Mouse (Mus musculus) brain, adult 2 months (tissue): ENCODE measurements around the gene Csf2rb.
A peak's percentile ranks its signal among the peaks of the same experiment; 100 is the strongest.
"Not testable (repeated sequence)": the region's sequence is repeated elsewhere in the genome, so short reads cannot be mapped to it uniquely, and the experiment has no call there.

Experiments used
- DNase-seq: peaks from one replicate; pipeline ENCODE4 v3.0.0; 2011; ENCODE audit warnings: low read depth, low spot score

The Csf2rb gene

GRCm38 (mm10) chr15:78325671-78326339 is at the start of gene Csf2rb:
Csf2rb (plus strand) TSS chr15:78325752.
- DNase-seq: peak; percentile 8

GRCm38 (mm10) chr15:78278308-78278707 is 47.2 kb upstream of the Csf2rb start:
- no peak for DNase-seq

GRCm38 (mm10) chr15:78287941-78288340 is 37.6 kb upstream of the Csf2rb start:
- no peak for DNase-seq

- DNase-seq: not testable (repeated sequence)
Observed at GRCm38 (mm10) chr15:78289775-78290174, 35.8 kb upstream of the Csf2rb start.

GRCm38 (mm10) chr15:78293228-78293627 is 32.3 kb upstream of the Csf2rb start:
- not testable (repeated sequence) for DNase-seq

- no peak for DNase-seq
Observed at GRCm38 (mm10) chr15:78293716-78294115, 31.8 kb upstream of the Csf2rb start.

GRCm38 (mm10) chr15:78298558-78298957 is 27.0 kb upstream of the Csf2rb start:
- no peak for DNase-seq

GRCm38 (mm10) chr15:78299641-78300040 is 25.9 kb upstream of the Csf2rb start:
- DNase-seq: no peak

- no peak for DNase-seq
Observed at GRCm38 (mm10) chr15:78300773-78301172, 24.8 kb upstream of the Csf2rb start.

- no peak for DNase-seq
Observed at GRCm38 (mm10) chr15:78302718-78303117, 22.8 kb upstream of the Csf2rb start.

GRCm38 (mm10) chr15:78303665-78304233 is 21.8 kb upstream of the Csf2rb start:
- no peak for DNase-seq

GRCm38 (mm10) chr15:78305341-78305933 is 20.1 kb upstream of the Csf2rb start, which contains the start of gene Csf2rb2:
Csf2rb2 (minus strand) TSS chr15:78305721.
- peak; percentile 10 for DNase-seq

GRCm38 (mm10) chr15:78309865-78310264 is 15.7 kb upstream of the Csf2rb start:
- no peak for DNase-seq

- no peak for DNase-seq
Observed at GRCm38 (mm10) chr15:78310971-78311370, 14.6 kb upstream of the Csf2rb start.

- DNase-seq: peak; percentile 12
Observed at GRCm38 (mm10) chr15:78312421-78313233, 12.9 kb upstream of the Csf2rb start.

GRCm38 (mm10) chr15:78313659-78314058 is 11.9 kb upstream of the Csf2rb start:
- not testable (repeated sequence) for DNase-seq

GRCm38 (mm10) chr15:78318338-78319171 is 7.0 kb upstream of the Csf2rb start:
- DNase-seq: not testable (repeated sequence)

- DNase-seq: peak; percentile 76
Observed at GRCm38 (mm10) chr15:78320825-78321496, 4.6 kb upstream of the Csf2rb start.

GRCm38 (mm10) chr15:78323366-78323765 is 2.2 kb upstream of the Csf2rb start:
- DNase-seq: no peak

- no peak for DNase-seq
Observed at GRCm38 (mm10) chr15:78324294-78324693, 1.3 kb upstream of the Csf2rb start.

GRCm38 (mm10) chr15:78326747-78327146 is 1.2 kb downstream of the Csf2rb start:
- DNase-seq: no peak
